Mouse (Mus musculus) frontal cortex, postnatal 10 days (tissue): Measurements from ENCODE around the gene Gucy2d.

ENCODE experiments used
- DNase-seq, 2 experiments: peaks; one replicate each; pipeline ENCODE4 v3.0.0; 2022; ENCODE audit warnings: low spot score in 2 of 2, mixed read lengths in 1 of 2

Gucy2d gene

GRCm38 (mm10) chr7:98447585-98448308 is 7.5 kb downstream of the Gucy2d start:
- DNase-seq: no peak

- DNase-seq: no peak
These were observed 8.1 kb downstream of the Gucy2d start for GRCm38 (mm10) chr7:98448309-98448630.

- DNase-seq: no peak
These were observed 9.5 kb downstream of the Gucy2d start for GRCm38 (mm10) chr7:98449696-98450095.

GRCm38 (mm10) chr7:98454397-98455120 is 14.3 kb downstream of the Gucy2d start:
- no peak for DNase-seq

GRCm38 (mm10) chr7:98460319-98460718 is 20.1 kb downstream of the Gucy2d start:
- no peak for DNase-seq

GRCm38 (mm10) chr7:98469089-98469488 is 28.9 kb downstream of the Gucy2d start:
- no peak for DNase-seq

- DNase-seq: no peak
These were observed 32.3 kb downstream of the Gucy2d start for GRCm38 (mm10) chr7:98472529-98472928.

- DNase-seq: no peak
These were observed 34.3 kb downstream of the Gucy2d start for GRCm38 (mm10) chr7:98474558-98474957.

- DNase-seq: no peak
These were observed 36.9 kb downstream of the Gucy2d start for GRCm38 (mm10) chr7:98477153-98477552.

- no peak for DNase-seq
These were observed 40.3 kb downstream of the Gucy2d start for GRCm38 (mm10) chr7:98480481-98480880.

- DNase-seq: peak; percentile 47 to 68
These were observed 41.0 kb downstream of the Gucy2d start for GRCm38 (mm10) chr7:98481066-98481734.

- no peak for DNase-seq
These were observed 41.6 kb downstream of the Gucy2d start for GRCm38 (mm10) chr7:98481861-98482260.

GRCm38 (mm10) chr7:98482551-98483267 is 42.5 kb downstream of the Gucy2d start:
- no peak for DNase-seq

GRCm38 (mm10) chr7:98483268-98483607 is 43.0 kb downstream of the Gucy2d start:
- DNase-seq: no peak

- DNase-seq: no peak
These were observed 44.7 kb downstream of the Gucy2d start for GRCm38 (mm10) chr7:98484878-98485277.

- no peak for DNase-seq
These were observed 45.3 kb downstream of the Gucy2d start for GRCm38 (mm10) chr7:98485508-98485907.

- no peak for DNase-seq
These were observed 46.3 kb downstream of the Gucy2d start for GRCm38 (mm10) chr7:98486471-98486917.

GRCm38 (mm10) chr7:98487202-98487980 is 47.2 kb downstream of the Gucy2d start:
- DNase-seq: no peak

- no peak for DNase-seq
These were observed 48.3 kb downstream of the Gucy2d start for GRCm38 (mm10) chr7:98488398-98489130.

GRCm38 (mm10) chr7:98489131-98489530 is 48.9 kb downstream of the Gucy2d start, which contains the start of gene Lrrc32:
Gene Lrrc32, plus strand, starts transcription at chr7:98489283.
- DNase-seq: no peak
